Mouse (Mus musculus): Measurements from ENCODE around the gene Arhgef18. TPM values are rescaled to one million over a fixed set of nuclear protein-coding genes. Genes with fewer than 3 reads are reported as not detected.

The Arhgef18 gene
- polyA plus RNA-seq, 1 experiment, result 19.8 TPM

GRCm38 (mm10) chr8:3394600-3394999 is 1.8 kb downstream of the Arhgef18 start:
- no peak overlapping the region for H3K27ac ChIP-seq (ENCODE audit: insufficient read depth, low read length)
- peak overlapping the region; percentile 21 for H3K4me3 ChIP-seq (ENCODE audit: insufficient read depth, low read length)
- H3K4me1 ChIP-seq (ENCODE audit: control insufficient read depth, insufficient read depth, low read length), result peaks cover 4% of the 10 kb centered on the region
- TF ChIP-seq CTCF (IDR thresholded peaks at IDR 0.05; ENCODE audit: borderline replicate concordance, insufficient read depth, low read length) (no peak), POLR2A (IDR thresholded peaks at IDR 0.05; ENCODE audit: low read depth, low read length) (no peak)

- peaks cover 4% of the 10 kb centered on the region for H3K4me1 ChIP-seq (ENCODE audit: control insufficient read depth, insufficient read depth, low read length)
- 0 out of 2 replicates have a peak overlapping the region, but pooled peaks have one; percentile 21 for H3K4me3 ChIP-seq (ENCODE audit: insufficient read depth, low read length)
- TF ChIP-seq POLR2A (IDR thresholded peaks at IDR 0.05; ENCODE audit: low read depth, low read length), result no peak
- peak overlapping the region; percentile 17; the same call in 1 of the 2 replicates for H3K27ac ChIP-seq (ENCODE audit: insufficient read depth, low read length)
These were observed 2.4 kb downstream of the Arhgef18 start for GRCm38 (mm10) chr8:3395246-3395645.

- H3K4me3 ChIP-seq (ENCODE audit: insufficient read depth, low read length), result no peak overlapping the region
- peaks cover 4% of the 10 kb centered on the region for H3K4me1 ChIP-seq (ENCODE audit: control insufficient read depth, insufficient read depth, low read length)
- H3K27ac ChIP-seq (ENCODE audit: insufficient read depth, low read length), result no peak overlapping the region
- TF ChIP-seq POLR2A (IDR thresholded peaks at IDR 0.05; ENCODE audit: low read depth, low read length) (no peak), CTCF (IDR thresholded peaks at IDR 0.05; ENCODE audit: borderline replicate concordance, insufficient read depth, low read length) (no peak)
These were observed 4.8 kb downstream of the Arhgef18 start for GRCm38 (mm10) chr8:3397597-3397996.

DNA sequence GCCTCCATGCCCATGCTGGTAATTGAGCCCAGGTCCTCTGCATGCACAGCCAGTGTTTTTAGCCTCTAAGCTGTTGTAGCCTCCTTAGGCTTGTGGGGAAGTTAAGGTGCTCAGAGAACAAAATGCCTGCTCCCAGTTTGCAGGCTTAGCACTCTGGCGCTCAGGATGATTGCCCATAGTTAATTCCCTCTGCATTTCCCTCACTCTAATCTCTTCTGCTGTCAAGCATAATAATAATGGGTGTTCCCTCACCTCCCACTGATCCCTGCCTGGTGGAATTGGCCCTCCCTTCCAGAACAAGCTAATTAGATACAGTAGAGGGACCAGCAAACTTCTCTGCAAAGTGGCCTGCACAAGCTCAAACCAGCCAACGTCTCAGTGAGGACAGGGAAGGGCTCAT is 7.7 kb downstream of the Arhgef18 start:
- Histone ChIP-seq H3K4me1 (ENCODE audit: control insufficient read depth, insufficient read depth, low read length) (no peaks in the 10 kb centered on the region), H3K4me3 (ENCODE audit: insufficient read depth, low read length) (no peak overlapping the region), H3K27ac (ENCODE audit: insufficient read depth, low read length) (no peak overlapping the region)
- no peak for TF ChIP-seq CTCF (IDR thresholded peaks at IDR 0.05; ENCODE audit: borderline replicate concordance, insufficient read depth, low read length)
- no peak for TF ChIP-seq POLR2A (IDR thresholded peaks at IDR 0.05; ENCODE audit: low read depth, low read length)

DNA sequence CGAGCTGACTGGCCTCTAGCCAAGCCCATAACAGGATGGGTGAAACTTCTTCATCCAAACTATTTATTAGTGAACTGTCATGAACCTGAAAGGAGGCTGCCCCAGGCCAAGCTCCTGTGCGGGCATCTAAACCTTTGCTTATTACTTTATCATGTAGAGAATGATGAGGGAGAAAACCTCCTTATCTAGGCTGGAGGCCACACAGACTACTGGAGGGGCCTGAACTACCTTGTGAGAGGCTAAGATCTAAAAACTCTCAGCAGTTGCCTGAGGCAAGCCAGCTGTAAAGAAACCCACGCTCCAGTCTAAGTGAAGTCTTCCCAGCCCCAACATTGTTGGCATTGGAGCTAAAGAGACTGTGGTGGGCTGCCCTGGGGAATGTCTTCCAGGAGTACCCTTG is 14.6 kb downstream of the Arhgef18 start:
- TF ChIP-seq POLR2A (IDR thresholded peaks at IDR 0.05; ENCODE audit: low read depth, low read length) (no peak), CTCF (IDR thresholded peaks at IDR 0.05; ENCODE audit: borderline replicate concordance, insufficient read depth, low read length) (no peak)
- Histone ChIP-seq H3K4me1 (ENCODE audit: control insufficient read depth, insufficient read depth, low read length) (peaks cover 17% of the 10 kb centered on the region), H3K27ac (ENCODE audit: insufficient read depth, low read length) (no peak overlapping the region), H3K4me3 (ENCODE audit: insufficient read depth, low read length) (no peak overlapping the region)

- H3K4me3 ChIP-seq (ENCODE audit: insufficient read depth, low read length), result no peak overlapping the region
- peak overlapping the region; percentile 20; the same call in 1 of the 2 replicates for H3K27ac ChIP-seq (ENCODE audit: insufficient read depth, low read length)
- peaks cover 32% of the 10 kb centered on the region for H3K4me1 ChIP-seq (ENCODE audit: control insufficient read depth, insufficient read depth, low read length)
- TF ChIP-seq CTCF (IDR thresholded peaks at IDR 0.05; ENCODE audit: borderline replicate concordance, insufficient read depth, low read length) (no peak), POLR2A (IDR thresholded peaks at IDR 0.05; ENCODE audit: low read depth, low read length) (no peak)
These were observed 18.3 kb downstream of the Arhgef18 start for GRCm38 (mm10) chr8:3411085-3411484.

GRCm38 (mm10) chr8:3411901-3412301 is 19.1 kb downstream of the Arhgef18 start:
- Histone ChIP-seq H3K4me1 (ENCODE audit: control insufficient read depth, insufficient read depth, low read length) (peaks cover 33% of the 10 kb centered on the region), H3K4me3 (ENCODE audit: insufficient read depth, low read length) (no peak overlapping the region), H3K27ac (ENCODE audit: insufficient read depth, low read length) (peak overlapping the region; percentile 92)
- TF ChIP-seq CTCF (IDR thresholded peaks at IDR 0.05; ENCODE audit: borderline replicate concordance, insufficient read depth, low read length) (no peak), POLR2A (IDR thresholded peaks at IDR 0.05; ENCODE audit: low read depth, low read length) (no peak)

GRCm38 (mm10) chr8:3412816-3413215 is 20.0 kb downstream of the Arhgef18 start:
- H3K4me3 ChIP-seq (ENCODE audit: insufficient read depth, low read length), result no peak overlapping the region
- TF ChIP-seq CTCF (IDR thresholded peaks at IDR 0.05; ENCODE audit: borderline replicate concordance, insufficient read depth, low read length) (no peak), POLR2A (IDR thresholded peaks at IDR 0.05; ENCODE audit: low read depth, low read length) (no peak)
- H3K4me1 ChIP-seq (ENCODE audit: control insufficient read depth, insufficient read depth, low read length), result peaks cover 40% of the 10 kb centered on the region
- peak overlapping the region; percentile 92 for H3K27ac ChIP-seq (ENCODE audit: insufficient read depth, low read length)

DNA sequence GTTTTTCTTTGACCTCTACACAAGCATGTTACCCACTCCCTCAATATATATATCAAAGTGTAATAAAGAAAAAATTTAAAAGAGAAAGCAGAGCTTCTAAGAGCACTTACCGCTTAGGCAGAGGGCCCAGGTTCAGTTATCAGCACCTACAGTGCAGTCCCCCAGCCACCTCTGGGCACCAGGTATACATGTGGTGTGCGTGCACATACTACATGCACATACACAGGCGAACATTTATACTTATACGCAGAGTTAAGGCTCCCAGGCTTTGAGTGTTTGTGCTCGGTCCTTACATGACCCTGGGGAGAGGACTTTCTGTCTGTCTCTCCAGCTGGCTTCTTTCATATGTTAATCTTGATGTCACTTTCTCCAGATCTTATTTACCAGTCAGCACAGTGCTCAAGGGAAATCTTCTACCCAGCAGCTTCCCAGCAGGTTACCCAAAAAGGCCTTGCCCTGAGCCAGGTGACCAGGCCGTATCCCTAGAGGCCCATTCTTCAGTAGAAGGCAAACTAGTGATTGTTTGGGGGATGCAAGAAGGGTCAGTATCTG is 21.9 kb downstream of the Arhgef18 start:
- Histone ChIP-seq H3K27ac (ENCODE audit: insufficient read depth, low read length) (no peak overlapping the region), H3K4me3 (ENCODE audit: insufficient read depth, low read length) (no peak overlapping the region), H3K4me1 (ENCODE audit: control insufficient read depth, insufficient read depth, low read length) (peaks cover 40% of the 10 kb centered on the region)
- TF ChIP-seq CTCF (IDR thresholded peaks at IDR 0.05; ENCODE audit: borderline replicate concordance, insufficient read depth, low read length) (no peak), POLR2A (IDR thresholded peaks at IDR 0.05; ENCODE audit: low read depth, low read length) (no peak)

GRCm38 (mm10) chr8:3415259-3415658 is 22.5 kb downstream of the Arhgef18 start:
- no peak overlapping the region for H3K27ac ChIP-seq (ENCODE audit: insufficient read depth, low read length)
- H3K4me1 ChIP-seq (ENCODE audit: control insufficient read depth, insufficient read depth, low read length), result peaks cover 43% of the 10 kb centered on the region
- H3K4me3 ChIP-seq (ENCODE audit: insufficient read depth, low read length), result no peak overlapping the region
- TF ChIP-seq CTCF (IDR thresholded peaks at IDR 0.05; ENCODE audit: borderline replicate concordance, insufficient read depth, low read length) (no peak), POLR2A (IDR thresholded peaks at IDR 0.05; ENCODE audit: low read depth, low read length) (no peak)

All from embryonic fibroblast, embryonic 13.5 days (primary cell).